In the genomic region with DNA sequence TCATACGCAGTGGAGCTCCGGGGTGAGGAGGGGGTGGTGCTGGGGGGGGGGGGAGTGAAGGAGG, we compare ENCODE assay signal across 8 mouse cellular contexts. TPM values are rescaled to one million over a fixed set of nuclear protein-coding genes. Genes with fewer than 3 reads are reported as not detected.
DNase-seq lines count a peak whose midpoint lies in the region; ATAC-seq lines count a peak whose summit lies in the region.

TSS of gene Orc4 (minus strand) at position 26 of the 64 bp plus-strand sequence.

- H3K4me3 ChIP-seq in brown adipose tissue, adult 24 weeks (ENCODE audit: insufficient read depth, low read depth, low read length) = peak within 1 kb of the TSS; percentile 92
- peak within 1 kb of the TSS; percentile 85 for H3K4me3 ChIP-seq in midbrain, embryonic 16.5 days (ENCODE audit: low read depth, low read length)

- no peak for ATAC-seq in midbrain, embryonic 16.5 days

- H3K27me3 ChIP-seq in midbrain, embryonic 16.5 days (ENCODE audit: control insufficient read depth, insufficient read depth, low read depth, low read length) = no peaks in the 10 kb centered on the region

- H3K9me3 ChIP-seq in midbrain, embryonic 16.5 days (replicated peaks; ENCODE audit: control insufficient read depth, low read length, poor library complexity, severe bottlenecking) = no peaks in the 10 kb centered on the region

- H3K4me2 ChIP-seq in midbrain, embryonic 16.5 days (ENCODE audit: low read length) = peak within 1 kb of the TSS; percentile 70

- H3K4me1 ChIP-seq in brown adipose tissue, adult 24 weeks (ENCODE audit: control insufficient read depth, insufficient read depth, insufficient read length, low read length) = no peaks in the 10 kb centered on the region
- H3K4me1 ChIP-seq in midbrain, embryonic 16.5 days (ENCODE audit: control insufficient read depth, insufficient read depth, low read length) = peaks cover 21% of the 10 kb centered on the region

- no peak for DNase-seq in left cerebral cortex, adult 18-20 months (ENCODE audit: low spot score in 2 of 2)
- no peak for DNase-seq in left cerebral cortex, adult 9 months (ENCODE audit: low spot score in 2 of 2)
- DNase-seq in heart, adult 8-10 months (ENCODE audit: low spot score) = no peak
- DNase-seq in layer of hippocampus, postnatal 36 days = no peak
- no peak for DNase-seq in ovary, adult 18-20 months (ENCODE audit: low spot score)
- no peak for DNase-seq in right cerebral cortex, postnatal 10 days (ENCODE audit: low spot score in 2 of 2)

- H3K9ac ChIP-seq in midbrain, embryonic 16.5 days (ENCODE audit: low read depth, low read length) = peak within 1 kb of the TSS; percentile 77

- 0% methylated on average over 2 of the region's 2 CpGs for whole genome bisulfite sequencing in midbrain, embryonic 16.5 days

- H3K27ac ChIP-seq in brown adipose tissue, adult 24 weeks (replicated peaks; ENCODE audit: low read depth, low read length) = peak within 1 kb of the TSS; percentile 84
- peak within 1 kb of the TSS; percentile 90 for H3K27ac ChIP-seq in midbrain, embryonic 16.5 days (ENCODE audit: low read length)

- no peaks in the 10 kb centered on the region for H3K36me3 ChIP-seq in midbrain, embryonic 16.5 days (ENCODE audit: control insufficient read depth, insufficient read depth, low read length)

RNA-seq across cellular contexts. Expression of gene Orc4, which starts in this region (rescaled TPM):
- total RNA-seq in left cerebral cortex, adult 18-20 months (2021) = 10 to 100 TPM; 70.2 to 77.4 TPM
- 47.4 and 52.1 TPM in 2 replicates for polyA plus RNA-seq in brown adipose tissue, adult 24 weeks (2012; ENCODE audit: insufficient read depth, insufficient read length, missing spikeins)
- 10 to 100 TPM; 32.5 to 39.0 (median 34.9) TPM for total RNA-seq in heart, adult 8-10 months (2022)
- total RNA-seq in layer of hippocampus, postnatal 36 days (2021) = 10 to 100 TPM; 77.7 to 91.3 TPM
- polyA plus RNA-seq in midbrain, embryonic 16.5 days (2015; fragmentation: Nextera tagmentation; extraction: Ambion mirVana) = 89.1 and 89.8 TPM in 2 replicates
